Mouse (Mus musculus) forebrain, embryonic 14.5 days (tissue): ENCODE measurements at regions not wholly inside any gene's neighbourhood (a gene's known extent, or its start where the extent isn't known, plus 50 kb on each side); places are given as distances from the start of the nearest gene placed in this dataset.

Experiments used
- ATAC-seq: fragments of 200-750 bp; cut with Nextera tagmentation; 2 replicates; pipeline ENCODE4 v1.8.0; 2017; ENCODE audit warnings: mild to moderate bottlenecking, moderate library complexity
- DNase-seq: peaks from one replicate; pipeline ENCODE4 v3.0.0-alpha.2; 2015; ENCODE audit warnings: low spot score
- H3K27ac ChIP-seq: fragments of 300-500 bp; sonication (generic); 2 replicates; pipeline ENCODE4 v1.5.1; 2014; ENCODE audit warnings: low read depth, mild to moderate bottlenecking, control low read depth, low read length, moderate library complexity
- H3K27me3 ChIP-seq: fragments of 300-500 bp; sonication (generic); replicated peaks from 2 replicates; pipeline ENCODE4 v1.6.1; 2014; ENCODE audit warnings: low read length, control low read depth, mixed read lengths; ENCODE audit not compliant: control insufficient read depth, insufficient read depth
- H3K36me3 ChIP-seq: fragments of 300-500 bp; sonication (generic); 2 replicates; pipeline ENCODE4 v1.6.1; 2014; ENCODE audit warnings: low read length, control low read depth; ENCODE audit not compliant: control insufficient read depth, insufficient read depth
- H3K4me1 ChIP-seq: fragments of 300-500 bp; sonication (generic); 2 replicates; pipeline ENCODE4 v1.6.1; 2014; ENCODE audit warnings: antibody characterized with exemption, low read length, control low read depth; ENCODE audit not compliant: control insufficient read depth, insufficient read depth
- H3K4me2 ChIP-seq: fragments of 300-500 bp; sonication (generic); 2 replicates; pipeline ENCODE4 v1.6.1; 2014; ENCODE audit warnings: mild to moderate bottlenecking, control low read depth, low read length
- H3K4me3 ChIP-seq: fragments of 300-500 bp; sonication (generic); 2 replicates; pipeline ENCODE4 v1.5.1; 2014; ENCODE audit warnings: low read depth, low read length, control low read depth
- H3K9ac ChIP-seq: fragments of 300-500 bp; sonication (generic); 2 replicates; pipeline ENCODE4 v1.6.1; 2014; ENCODE audit warnings: mild to moderate bottlenecking, low read length, control low read depth, moderate library complexity
- H3K9me3 ChIP-seq: fragments of 300-500 bp; sonication (generic); replicated peaks from 2 replicates; pipeline ENCODE4 v1.6.1; 2016; ENCODE audit warnings: low read length, control low read depth, mixed read lengths; ENCODE audit not compliant: control insufficient read depth
- WGBS: fragments of 180-500 bp; shearing (Covaris S2); extraction: QIAGEN DNeasy Blood & Tissue Kit; methylation state at CpG from one replicate; pipeline ENCODE4 v1.1.7; 2014; 5-methylcytosine and 5-hydroxymethylcytosine counted together

DNA sequence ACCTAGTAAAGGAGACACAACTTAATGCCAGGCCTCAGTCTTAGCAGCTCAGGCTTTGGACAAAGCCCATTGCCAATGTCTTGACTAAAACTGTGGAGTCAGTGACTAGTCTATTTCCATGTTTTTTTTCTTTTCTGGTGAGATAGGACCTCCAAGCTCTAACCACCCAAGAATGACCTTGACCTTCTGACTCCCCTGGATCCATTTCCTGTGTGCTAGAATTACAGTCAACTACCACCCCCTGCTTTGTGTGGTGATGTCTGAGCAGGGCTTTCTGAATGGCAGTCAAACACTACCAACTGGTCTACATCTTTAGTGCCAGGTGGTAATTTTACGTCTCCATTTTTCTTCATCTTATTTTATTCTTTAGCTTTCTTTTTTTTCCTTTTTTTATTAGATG is 51.3 kb upstream of the Rnf138rt1 start:
- 89% methylated on average over 1 of the region's 1 CpGs for WGBS
- ATAC-seq, result no peak

DNA sequence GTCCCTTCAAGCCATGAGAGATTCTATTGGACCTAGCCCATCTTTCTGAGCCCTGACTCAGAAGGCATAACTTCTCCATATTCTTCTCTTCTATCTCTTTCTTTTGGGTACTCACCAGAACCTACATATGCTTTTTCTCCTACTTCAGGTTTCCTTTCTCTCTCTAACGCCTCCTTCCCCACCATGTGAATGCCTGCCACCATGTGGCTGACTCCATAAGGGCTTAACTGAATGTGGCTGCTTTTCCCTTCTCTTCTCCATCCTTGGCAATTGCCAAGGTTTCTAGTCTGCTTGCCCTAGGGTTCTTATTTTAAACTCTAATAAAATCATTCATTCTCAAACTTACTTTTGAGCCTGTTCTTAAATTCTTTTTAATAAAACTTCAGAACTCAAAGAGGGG is 53.7 kb upstream of the Rnf138rt1 start:
- WGBS, result 29% methylated on average over 1 of the region's 1 CpGs
- Histone ChIP-seq H3K36me3 (no peaks in the 10 kb centered on the region), H3K27ac (no peak overlapping the region), H3K4me1 (no peaks in the 10 kb centered on the region), H3K27me3 (no peaks in the 10 kb centered on the region), H3K9ac (no peak overlapping the region), H3K9me3 (no peaks in the 10 kb centered on the region), H3K4me2 (no peak overlapping the region), H3K4me3 (no peak overlapping the region)
- no peak for ATAC-seq
- DNase-seq, result peak; percentile 1

More for the DNA sequence above, 51.3 kb upstream of the Rnf138rt1 start:
- Histone ChIP-seq H3K4me1 (no peaks in the 10 kb centered on the region), H3K27ac (no peak overlapping the region), H3K27me3 (no peaks in the 10 kb centered on the region), H3K9me3 (no peaks in the 10 kb centered on the region), H3K36me3 (no peaks in the 10 kb centered on the region), H3K4me3 (no peak overlapping the region), H3K9ac (no peak overlapping the region), H3K4me2 (no peak overlapping the region)
- no peak for DNase-seq

DNA sequence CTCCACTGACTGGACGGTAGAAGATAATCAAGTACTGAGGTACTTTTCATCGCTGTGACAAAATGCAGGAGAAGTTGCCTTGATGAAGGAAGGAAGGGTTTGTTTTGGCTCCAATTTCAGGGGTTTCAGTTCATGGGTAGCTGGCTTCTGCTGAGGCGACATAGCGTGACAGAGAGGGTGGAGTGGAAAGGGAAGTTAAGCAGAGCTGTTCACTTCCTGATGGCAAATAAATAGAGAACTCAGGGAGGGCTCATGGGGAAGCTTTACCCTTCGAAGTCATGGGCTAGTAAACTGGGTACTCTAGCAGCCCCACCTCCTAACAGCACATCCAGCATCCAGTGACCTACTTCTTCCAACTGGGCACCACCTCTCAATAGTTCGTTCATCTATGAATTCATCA is 61.2 kb upstream of the Rnf138rt1 start:
- no peak for DNase-seq
- ATAC-seq, result no peak
- H3K27ac ChIP-seq, result no peak overlapping the region
- H3K4me3 ChIP-seq, result no peak overlapping the region
- no peaks in the 10 kb centered on the region for H3K4me1 ChIP-seq
- H3K9ac ChIP-seq, result no peak overlapping the region
- no peak overlapping the region for H3K4me2 ChIP-seq
- no peaks in the 10 kb centered on the region for H3K9me3 ChIP-seq
- 79% methylated on average over 6 of the region's 6 CpGs for WGBS
- no peaks in the 10 kb centered on the region for H3K36me3 ChIP-seq
- no peaks in the 10 kb centered on the region for H3K27me3 ChIP-seq

DNA sequence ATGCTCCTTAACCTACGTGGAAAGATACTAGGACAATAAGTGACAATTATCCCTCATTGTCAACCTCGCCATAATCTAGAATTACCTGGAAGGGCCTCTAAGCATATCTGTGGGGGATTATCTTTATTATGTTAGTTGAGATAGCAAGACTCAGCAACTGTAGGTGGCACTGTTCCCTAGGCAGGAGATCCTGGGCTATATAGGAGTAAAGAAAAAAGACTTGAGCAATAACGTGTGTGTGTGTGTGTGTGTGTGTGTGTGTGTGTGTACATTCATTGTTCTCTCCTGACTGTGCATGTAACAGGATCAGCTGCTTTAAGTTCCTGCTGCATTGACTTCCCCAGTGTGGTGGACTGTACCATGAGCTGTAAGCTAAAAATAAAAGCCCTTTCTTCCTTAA is 66.3 kb upstream of the Rnf138rt1 start:
- WGBS, result 54% methylated on average over 3 of the region's 3 CpGs
- DNase-seq (peak; percentile 15), ATAC-seq (no peak)
- Histone ChIP-seq H3K4me3 (no peak overlapping the region), H3K9ac (no peak overlapping the region), H3K4me2 (no peak overlapping the region), H3K27me3 (no peaks in the 10 kb centered on the region), H3K4me1 (no peaks in the 10 kb centered on the region), H3K36me3 (no peaks in the 10 kb centered on the region), H3K9me3 (no peaks in the 10 kb centered on the region), H3K27ac (no peak overlapping the region)

DNA sequence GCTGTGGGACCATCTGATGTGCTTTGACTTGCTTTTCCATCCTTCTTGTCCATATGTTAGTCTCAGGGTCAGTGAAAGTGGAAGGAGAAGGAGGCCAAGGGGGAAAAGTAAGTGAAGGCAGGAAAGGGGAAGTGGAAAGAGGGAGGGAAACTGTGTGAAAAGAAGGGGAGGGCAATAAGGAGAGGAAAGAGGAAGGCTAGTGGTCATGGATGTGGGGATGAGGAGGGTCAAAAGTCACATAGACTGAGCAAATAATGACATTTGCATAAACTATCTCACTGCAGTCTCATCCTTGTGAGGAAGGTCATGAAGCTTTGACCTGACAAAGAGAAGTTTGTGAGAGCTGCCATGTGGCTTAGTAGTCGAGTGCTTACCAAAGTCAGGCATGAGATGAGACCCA is 63.4 kb upstream of the Ap1s2 start:
- H3K27me3 ChIP-seq, result no peaks in the 10 kb centered on the region
- no peaks in the 10 kb centered on the region for H3K9me3 ChIP-seq
- H3K36me3 ChIP-seq, result no peaks in the 10 kb centered on the region
- H3K4me2 ChIP-seq, result no peak overlapping the region
- no peak overlapping the region for H3K4me3 ChIP-seq
- DNase-seq, result no peak
- ATAC-seq, result no peak
- H3K27ac ChIP-seq, result no peak overlapping the region
- H3K9ac ChIP-seq, result no peak overlapping the region
- no peaks in the 10 kb centered on the region for H3K4me1 ChIP-seq
- 74% methylated on average over 1 of the region's 1 CpGs for WGBS

DNA sequence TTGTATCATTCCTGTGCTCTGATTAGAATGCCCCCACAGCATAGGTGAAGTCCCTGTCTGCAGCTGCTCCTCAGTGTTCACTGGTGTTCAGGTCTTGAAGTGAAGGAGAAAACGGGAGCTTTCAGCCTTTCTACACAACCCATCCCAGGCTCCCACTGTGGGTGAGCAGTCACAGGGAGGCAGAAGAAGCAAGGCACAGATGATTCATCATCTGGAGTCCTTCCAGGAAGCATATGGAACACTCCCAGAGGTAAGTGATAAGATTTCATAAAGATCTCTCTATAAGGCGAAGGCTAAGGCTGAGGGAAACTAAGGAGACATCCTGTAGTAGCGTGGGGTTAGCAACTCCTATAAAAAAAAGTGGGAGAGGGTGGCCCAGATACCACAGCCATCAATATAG is 61.9 kb upstream of the Ap1s2 start:
- Histone ChIP-seq H3K4me3 (no peak overlapping the region), H3K4me2 (no peak overlapping the region), H3K27me3 (no peaks in the 10 kb centered on the region), H3K27ac (no peak overlapping the region), H3K4me1 (no peaks in the 10 kb centered on the region), H3K9ac (no peak overlapping the region), H3K9me3 (no peaks in the 10 kb centered on the region), H3K36me3 (no peaks in the 10 kb centered on the region)
- no peak for DNase-seq
- ATAC-seq, result no peak
- 83% methylated on average over 3 of the region's 3 CpGs for WGBS

DNA sequence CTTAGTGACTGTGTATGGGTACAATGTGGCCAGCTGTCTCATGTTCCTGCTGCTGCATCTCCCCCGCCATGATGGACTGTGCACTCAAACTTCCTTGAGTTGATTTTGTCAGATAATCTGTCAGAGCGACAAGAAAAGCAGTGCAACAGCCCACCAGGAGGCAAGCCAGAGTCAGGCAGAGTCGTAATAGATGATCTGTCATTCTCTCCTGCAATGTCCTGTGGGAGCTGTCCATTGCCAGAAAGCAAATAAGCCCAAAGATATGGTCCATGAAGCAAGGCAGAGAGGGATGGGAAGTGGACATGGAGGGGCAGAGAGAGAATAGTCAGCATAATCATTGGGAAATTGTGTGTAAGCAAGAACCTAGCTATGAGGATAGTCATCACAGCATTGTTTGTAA is 61.2 kb upstream of the Ap1s2 start:
- ATAC-seq (no peak), DNase-seq (no peak)
- Histone ChIP-seq H3K27me3 (no peaks in the 10 kb centered on the region), H3K4me3 (no peak overlapping the region), H3K9ac (no peak overlapping the region), H3K4me2 (no peak overlapping the region), H3K9me3 (no peaks in the 10 kb centered on the region), H3K36me3 (no peaks in the 10 kb centered on the region), H3K4me1 (no peaks in the 10 kb centered on the region), H3K27ac (no peak overlapping the region)
- 64% methylated on average over 3 of the region's 3 CpGs for WGBS

DNA sequence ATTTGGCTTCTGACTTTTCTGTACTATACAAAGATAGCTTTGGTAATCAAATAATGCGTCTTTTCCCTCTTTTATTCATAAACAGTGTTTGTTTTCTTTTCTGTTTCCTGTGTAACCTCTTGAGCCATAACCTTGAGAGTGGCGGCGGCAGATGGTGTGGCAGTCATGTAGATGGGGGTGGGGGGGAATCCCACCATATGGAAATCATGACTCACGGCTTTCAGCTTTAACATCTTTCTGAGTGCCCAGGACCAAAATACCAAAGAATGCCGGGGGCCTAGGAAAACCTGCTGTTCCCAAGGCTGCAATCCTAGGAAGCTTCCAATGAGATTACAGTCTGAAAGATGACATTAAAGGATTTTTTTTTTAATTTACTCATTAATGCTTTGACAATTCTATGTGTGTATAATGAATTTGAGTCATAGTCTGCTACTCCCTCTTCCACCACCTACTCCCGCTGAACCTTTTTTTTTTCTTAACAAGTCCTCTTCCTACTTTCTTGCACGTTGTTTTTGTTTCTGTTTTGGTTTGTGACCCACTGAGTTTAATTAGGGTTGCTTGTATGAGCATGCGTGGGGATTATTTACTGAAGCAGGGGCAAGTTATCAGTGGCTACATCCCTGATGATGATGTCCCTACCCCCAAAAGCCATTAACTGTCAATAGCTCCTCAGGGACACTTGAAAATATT is 60.2 kb upstream of the Ap1s2 start:
- Histone ChIP-seq H3K4me3 (no peak overlapping the region), H3K4me2 (no peak overlapping the region), H3K9me3 (no peaks in the 10 kb centered on the region), H3K27ac (no peak overlapping the region), H3K27me3 (no peaks in the 10 kb centered on the region), H3K36me3 (no peaks in the 10 kb centered on the region), H3K4me1 (no peaks in the 10 kb centered on the region), H3K9ac (no peak overlapping the region)
- DNase-seq (peak; percentile 27), ATAC-seq (peak; percentile 37; the same call in 1 of the 2 replicates)
- 67% methylated on average over 8 of the region's 8 CpGs for WGBS

DNA sequence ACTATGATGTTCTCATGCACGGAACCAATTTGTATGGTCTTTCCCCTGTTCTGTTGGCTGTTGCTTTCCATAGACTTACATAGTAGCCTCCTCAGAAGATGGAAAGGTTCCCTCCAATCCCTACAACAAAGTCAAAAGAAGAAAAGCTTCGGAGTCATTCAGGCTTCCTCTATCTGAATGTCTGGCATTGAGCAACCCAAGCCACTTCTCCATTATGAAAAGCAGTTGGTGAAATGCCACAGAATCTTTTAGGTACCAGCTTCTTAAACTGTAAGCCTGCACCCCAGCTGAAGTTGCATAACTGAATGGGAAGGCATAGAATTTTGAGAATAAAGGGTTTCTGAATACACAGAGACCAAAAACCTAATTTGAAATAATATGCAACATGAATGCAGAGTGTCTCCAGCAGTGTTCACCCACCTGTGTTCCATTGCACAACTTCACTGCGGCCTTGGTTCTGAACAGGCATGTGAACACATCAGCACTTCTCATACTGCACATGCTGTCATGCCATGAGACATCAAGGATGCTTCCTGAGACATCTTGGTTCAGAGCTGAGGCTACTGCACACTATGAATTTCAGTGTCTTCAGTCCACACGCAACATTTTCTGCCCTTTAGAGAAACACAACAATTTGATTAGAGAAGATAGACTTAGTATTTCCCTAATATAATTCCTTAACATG is 57.8 kb upstream of the Ap1s2 start:
- Histone ChIP-seq H3K9me3 (no peaks in the 10 kb centered on the region), H3K4me2 (no peak overlapping the region), H3K9ac (no peak overlapping the region), H3K4me1 (no peaks in the 10 kb centered on the region), H3K27ac (no peak overlapping the region), H3K27me3 (no peaks in the 10 kb centered on the region), H3K4me3 (no peak overlapping the region), H3K36me3 (no peaks in the 10 kb centered on the region)
- DNase-seq (no peak), ATAC-seq (no peak)
- WGBS, result 88% methylated on average over 4 of the region's 4 CpGs
